Comparison of ENCODE assay signal across 19 mouse cellular contexts in the genomic region with DNA sequence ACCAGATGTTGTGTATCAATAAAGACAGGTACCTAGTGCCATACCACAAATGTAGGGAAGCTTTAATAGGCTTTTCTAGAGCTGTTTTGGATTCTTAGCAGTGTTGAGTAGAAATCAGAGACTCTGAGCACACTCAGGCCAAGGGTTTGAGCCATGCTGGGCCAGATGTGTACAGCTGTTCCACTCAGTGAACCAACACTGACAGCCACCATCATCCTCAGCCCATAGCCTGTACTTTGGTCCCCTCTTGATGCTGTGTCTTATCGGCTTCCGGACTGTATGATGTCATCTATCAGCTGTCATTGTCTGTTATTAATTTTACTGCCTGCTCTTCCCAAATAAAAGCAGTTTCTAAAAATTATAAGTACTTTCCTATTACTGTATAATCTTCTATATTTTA.
DNase-seq lines count a peak whose midpoint lies in the region; ATAC-seq and TF ChIP-seq lines count a peak whose summit lies in the region.
"Had no signal": no experiment of that assay in that cellular context is flagged by ENCODE, and none has a peak within 500 bp of the region (broad histone marks: within the 10 kb centered on the region; RNA-seq: fewer than 3 reads in every experiment).

No protein-coding gene starts in this region.

- no peaks in the 10 kb centered on the region; the same call in 1 of the 2 replicates for H3K9me3 ChIP-seq in lung, embryonic 14.5 days (ENCODE audit: low read depth, low read length)
- H3K9me3 ChIP-seq in midbrain, embryonic 13.5 days, result no peaks in the 10 kb centered on the region; the same call in 1 of the 2 replicates
- H3K9me3 ChIP-seq: embryonic facial prominence, embryonic 12.5 days had no signal

- 61% methylated on average over 2 of the region's 2 CpGs for WGBS in lung, embryonic 14.5 days
- WGBS in midbrain, embryonic 13.5 days, result 92% methylated on average over 2 of the region's 2 CpGs

- no peak overlapping the region for H3ac ChIP-seq in C2C12 (ENCODE audit: control insufficient read depth, insufficient read length, low read depth)

- peak; percentile 38 for DNase-seq in lung, embryonic 14.5 days
- DNase-seq in lung, postnatal 25 days (ENCODE audit: low spot score), result no peak
- DNase-seq in heart, adult 8-10 months (ENCODE audit: low spot score), result peak; percentile 33
- DNase-seq in heart, postnatal 25 days (ENCODE audit: low spot score), result peak; percentile 18
- no peak for DNase-seq in T-cell, adult 2 months (ENCODE audit: low spot score)
- DNase-seq in testis, postnatal 10 days (ENCODE audit: low spot score), result no peak
- DNase-seq: adrenal gland, postnatal 14 days; cerebellum, adult 11-12 months; cerebellum, adult 9-10 months; cerebellum, postnatal 25 days; gastrocnemius, postnatal 10 days had no signal

- peaks cover 4% of the 10 kb centered on the region; the same call in 1 of the 2 replicates for H3K4me1 ChIP-seq in lung, embryonic 14.5 days (ENCODE audit: insufficient read depth)
- H3K4me1 ChIP-seq in midbrain, embryonic 13.5 days (replicated peaks), result no peaks in the 10 kb centered on the region
- H3K4me1 ChIP-seq: embryonic facial prominence, embryonic 12.5 days; hindbrain, embryonic 13.5 days had no signal

- H3K79me3 ChIP-seq in C2C12 (ENCODE audit: low read depth), result no peaks in the 10 kb centered on the region

- intact Hi-C loops in heart, postnatal 25 days (cut with DNase I), result no loop called here

- no peak for TF ChIP-seq CTCF in lung, embryonic 14.5 days (IDR thresholded peaks at IDR 0.05; ENCODE audit: low read depth)
- no peak for TF ChIP-seq CTCF in C2C12 (IDR thresholded peaks at IDR 0.05; ENCODE audit: control insufficient read depth, insufficient read depth, insufficient read length)

- H3K79me2 ChIP-seq in C2C12 (ENCODE audit: control insufficient read depth, insufficient read depth), result no peaks in the 10 kb centered on the region

- no peaks in the 10 kb centered on the region for H3K36me3 ChIP-seq in lung, embryonic 14.5 days (ENCODE audit: insufficient read depth)
- no peaks in the 10 kb centered on the region for H3K36me3 ChIP-seq in C2C12 (ENCODE audit: control insufficient read depth, insufficient read depth)
- no peaks in the 10 kb centered on the region for H3K36me3 ChIP-seq in midbrain, embryonic 13.5 days
- H3K36me3 ChIP-seq: embryonic facial prominence, embryonic 12.5 days; G1E; hindbrain, embryonic 13.5 days had no signal

- no peak overlapping the region for H3K4me3 ChIP-seq in lung, embryonic 14.5 days (ENCODE audit: low read depth, low read length)
- H3K4me3 ChIP-seq in C2C12 (ENCODE audit: insufficient read depth, poor library complexity, severe bottlenecking), result no peak overlapping the region
- H3K4me3 ChIP-seq in midbrain, embryonic 13.5 days (replicated peaks), result no peak overlapping the region
- H3K4me3 ChIP-seq: embryonic facial prominence, embryonic 12.5 days; hindbrain, embryonic 13.5 days had no signal

- H3K4me2 ChIP-seq in lung, embryonic 14.5 days, result no peak overlapping the region
- no peak overlapping the region for H3K4me2 ChIP-seq in midbrain, embryonic 13.5 days (replicated peaks)
- H3K4me2 ChIP-seq: embryonic facial prominence, embryonic 12.5 days; hindbrain, embryonic 13.5 days had no signal

- no peaks in the 10 kb centered on the region for H3K27me3 ChIP-seq in lung, embryonic 14.5 days (ENCODE audit: insufficient read depth, low read length)
- no peaks in the 10 kb centered on the region for H3K27me3 ChIP-seq in C2C12 (ENCODE audit: control insufficient read depth, insufficient read depth, insufficient read length)
- H3K27me3 ChIP-seq in midbrain, embryonic 13.5 days, result no peaks in the 10 kb centered on the region
- H3K27me3 ChIP-seq: hindbrain, embryonic 13.5 days had no signal

- ATAC-seq in lung, embryonic 14.5 days (ENCODE audit: insufficient read depth), result no peak; the same call in 1 of the 2 replicates
- ATAC-seq in midbrain, embryonic 13.5 days, result no peak
- ATAC-seq: CD4-positive, CD25-positive, alpha-beta regulatory T cell, adult 4 months; forebrain, embryonic 16.5 days; hindbrain, postnatal 0 days had no signal

- H3K27ac ChIP-seq in lung, embryonic 14.5 days (ENCODE audit: low read depth), result no peak overlapping the region
- no peak overlapping the region for H3K27ac ChIP-seq in midbrain, embryonic 13.5 days
- H3K27ac ChIP-seq: embryonic facial prominence, embryonic 12.5 days; hindbrain, embryonic 13.5 days; hindbrain, postnatal 0 days had no signal

- no peak overlapping the region for H3K9ac ChIP-seq in lung, embryonic 14.5 days
- no peak overlapping the region for H3K9ac ChIP-seq in midbrain, embryonic 13.5 days (replicated peaks)
- H3K9ac ChIP-seq: embryonic facial prominence, embryonic 12.5 days; hindbrain, embryonic 13.5 days had no signal

TF ChIP-seq in C2C12, 6 proteins besides CTCF, POLR2A, EP300 and RAD21:
- no peak for TF ChIP-seq MYOG (IDR thresholded peaks at IDR 0.05; ENCODE audit: control insufficient read depth, extremely low read depth, insufficient read length)
- no peak for TF ChIP-seq FOSL1 (IDR thresholded peaks at IDR 0.05; ENCODE audit: insufficient read depth, low read length, poor library complexity, severe bottlenecking)
- TF ChIP-seq MYOD1 (IDR thresholded peaks at IDR 0.05; ENCODE audit: control insufficient read depth, insufficient read length, low read depth), result peak; percentile 89

Comparison
In these comparisons a context has a peak if more than half of its experiments do, and no peak if none do; other contexts are left out.
1. DNase-seq: peak in lung, embryonic 14.5 days (single experiment), heart, adult 8-10 months (single experiment) and heart, postnatal 25 days (single experiment); none in lung, postnatal 25 days (single experiment), T-cell, adult 2 months (single experiment) and testis, postnatal 10 days (single experiment).